Mouse (Mus musculus): ENCODE measurements around the gene Ppp1r35. TPM values are rescaled to one million over a fixed set of nuclear protein-coding genes. Genes with fewer than 3 reads are reported as not detected.

The Ppp1r35 gene
- polyA plus RNA-seq, 1 experiment: 47.7 TPM

DNA sequence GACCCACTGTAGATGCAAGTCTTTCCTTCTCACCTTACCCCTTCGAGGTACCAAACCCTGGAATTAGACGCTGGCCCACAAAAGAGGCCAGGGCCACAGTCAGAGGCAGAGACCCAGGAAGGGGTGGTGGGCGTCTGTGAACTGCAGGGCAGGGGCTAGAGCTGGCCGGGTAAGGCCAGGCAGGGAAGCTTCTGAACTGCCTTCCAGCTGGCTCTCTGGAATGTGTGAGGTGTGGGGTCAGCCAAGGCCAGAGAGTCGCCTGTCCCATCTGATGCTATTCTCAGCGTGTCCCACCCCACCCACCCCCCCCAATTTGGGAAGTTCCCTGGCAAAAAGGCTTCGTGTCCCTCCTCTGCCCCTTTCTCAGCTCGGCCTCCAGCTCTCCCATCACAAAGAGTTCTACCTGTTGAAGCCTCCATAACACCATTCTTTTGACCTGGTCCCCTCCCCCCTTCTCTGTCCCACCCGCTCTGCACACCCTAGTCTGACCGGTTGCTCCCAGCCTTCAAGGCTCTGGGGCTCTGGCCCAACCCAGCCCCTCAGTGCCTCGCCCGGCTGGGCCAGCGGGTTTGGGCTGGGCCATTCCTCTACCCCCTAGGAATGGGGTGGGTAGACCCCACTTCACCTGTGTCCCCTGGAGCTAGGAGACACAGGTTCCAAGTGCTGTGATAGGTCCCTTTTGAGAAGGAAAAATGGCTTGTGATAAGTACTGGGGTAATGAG is 25.4 kb upstream of the Ppp1r35 start:
- no peak for TF ChIP-seq POLR2A (IDR thresholded peaks at IDR 0.05; ENCODE audit: borderline replicate concordance, extremely low read depth, insufficient read depth, insufficient read length, poor library complexity, severe bottlenecking)
- DNase-seq (ENCODE audit: low read depth): no peak

DNA sequence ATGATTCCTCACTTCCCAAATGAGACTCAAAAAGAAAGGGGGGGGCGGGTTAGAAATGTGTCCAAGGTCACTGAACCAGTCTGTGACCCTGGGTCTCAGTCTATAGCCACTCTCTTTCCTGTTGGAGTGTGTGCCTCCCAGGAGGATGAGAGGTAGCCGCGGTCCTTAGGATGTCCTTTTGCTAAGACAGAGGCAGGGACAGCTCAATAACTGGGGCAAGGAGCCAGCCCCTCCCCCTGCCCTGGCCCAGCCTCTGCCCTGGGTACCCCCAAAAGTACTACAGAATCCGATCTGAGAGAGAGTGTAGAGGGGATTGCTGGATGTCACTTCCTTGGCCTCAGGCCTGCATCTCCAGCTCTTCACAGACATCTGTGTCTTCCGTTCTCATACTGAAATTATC is 23.2 kb upstream of the Ppp1r35 start:
- DNase-seq (ENCODE audit: low read depth): no peak
- TF ChIP-seq POLR2A (IDR thresholded peaks at IDR 0.05; ENCODE audit: borderline replicate concordance, extremely low read depth, insufficient read depth, insufficient read length, poor library complexity, severe bottlenecking) (no peak), CTCF (IDR thresholded peaks at IDR 0.05; ENCODE audit: borderline replicate concordance, extremely low read depth, insufficient read depth, insufficient read length) (no peak)

DNA sequence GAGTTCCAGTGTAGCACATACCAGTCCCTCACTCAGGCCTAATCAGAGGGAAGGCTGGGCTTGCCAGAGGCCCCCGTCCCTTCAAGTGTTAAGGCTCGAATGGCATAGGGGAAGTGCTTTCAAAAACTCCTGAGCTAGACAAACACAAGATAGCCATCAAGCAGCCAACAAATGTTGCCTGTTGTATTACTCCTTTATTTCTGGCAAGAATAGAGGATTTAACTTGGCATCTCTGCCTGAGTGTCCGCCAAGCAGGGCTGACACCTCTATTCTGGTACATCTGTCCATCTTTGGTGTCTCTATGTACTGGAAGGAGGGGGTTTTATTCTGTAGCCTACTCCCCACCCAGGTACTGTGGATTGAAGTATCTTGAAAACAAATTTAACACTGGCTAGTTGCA is 22.5 kb upstream of the Ppp1r35 start:
- peak; percentile 59 for DNase-seq (ENCODE audit: low read depth)
- no peak for TF ChIP-seq CTCF (IDR thresholded peaks at IDR 0.05; ENCODE audit: borderline replicate concordance, extremely low read depth, insufficient read depth, insufficient read length)
- no peak for TF ChIP-seq POLR2A (IDR thresholded peaks at IDR 0.05; ENCODE audit: borderline replicate concordance, extremely low read depth, insufficient read depth, insufficient read length, poor library complexity, severe bottlenecking)

DNA sequence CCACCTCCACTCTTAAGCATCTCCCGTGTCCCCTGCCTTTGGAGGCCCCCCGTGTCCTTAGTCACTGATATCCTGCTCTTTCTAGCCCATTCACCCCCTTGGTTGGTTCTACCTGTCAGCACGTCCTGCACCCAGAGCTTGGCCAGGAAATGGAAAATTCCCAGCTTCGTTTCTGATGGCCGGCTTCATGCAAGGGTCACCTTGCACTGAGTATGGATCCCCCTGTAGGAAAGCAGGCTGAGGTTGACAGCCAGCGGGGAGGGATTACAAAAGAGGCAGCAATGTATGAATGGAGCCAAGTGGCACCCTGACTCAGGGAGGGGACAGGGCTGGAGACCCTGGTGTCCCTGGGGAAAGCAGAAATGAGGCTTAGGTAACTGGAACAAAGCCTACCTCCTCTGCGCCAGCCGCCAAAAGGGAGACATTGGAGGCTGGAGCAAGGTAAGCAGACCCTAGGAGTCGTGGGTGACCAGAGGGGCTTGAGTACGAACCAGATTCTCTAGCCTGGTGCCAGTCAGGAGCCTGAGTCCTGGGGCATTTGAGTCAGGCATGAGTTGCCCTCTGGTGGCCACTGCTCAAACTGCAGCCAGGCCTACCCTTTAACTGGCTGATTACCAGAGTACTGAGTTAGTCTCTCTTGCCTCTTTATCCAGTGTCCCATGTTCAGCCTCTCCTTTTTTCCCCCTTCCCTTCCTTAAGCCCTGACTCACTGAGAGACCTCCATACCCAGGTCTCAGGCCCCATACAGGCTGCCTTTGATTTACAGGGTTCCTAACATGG is 21.6 kb upstream of the Ppp1r35 start:
- DNase-seq (ENCODE audit: low read depth): peak; percentile 92
- TF ChIP-seq CTCF (IDR thresholded peaks at IDR 0.05; ENCODE audit: borderline replicate concordance, extremely low read depth, insufficient read depth, insufficient read length) (peak; percentile 99), POLR2A (IDR thresholded peaks at IDR 0.05; ENCODE audit: borderline replicate concordance, extremely low read depth, insufficient read depth, insufficient read length, poor library complexity, severe bottlenecking) (no peak)

DNA sequence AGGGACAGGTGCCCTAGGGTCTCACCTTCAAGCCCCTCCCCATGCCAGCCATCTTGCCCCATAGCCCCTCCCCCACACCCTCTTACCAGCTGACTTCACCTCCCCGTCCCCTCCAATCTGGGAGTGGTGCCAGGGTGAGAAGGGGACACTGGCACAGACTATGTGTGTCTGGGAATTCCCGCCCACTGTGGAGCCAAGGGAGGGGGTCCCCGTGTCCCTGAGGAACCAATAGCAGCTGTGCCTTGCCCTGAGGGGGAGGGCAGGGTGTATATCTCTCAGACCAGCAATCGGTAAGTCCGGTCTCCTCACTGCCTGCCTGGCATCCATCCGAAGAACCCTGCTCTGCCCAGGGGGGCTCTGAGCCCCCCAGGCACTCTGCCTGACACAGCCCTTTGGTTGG is 20.8 kb upstream of the Ppp1r35 start:
- DNase-seq (ENCODE audit: low read depth): peak; percentile 93
- TF ChIP-seq POLR2A (IDR thresholded peaks at IDR 0.05; ENCODE audit: borderline replicate concordance, extremely low read depth, insufficient read depth, insufficient read length, poor library complexity, severe bottlenecking) (no peak), CTCF (IDR thresholded peaks at IDR 0.05; ENCODE audit: borderline replicate concordance, extremely low read depth, insufficient read depth, insufficient read length) (no peak)

DNA sequence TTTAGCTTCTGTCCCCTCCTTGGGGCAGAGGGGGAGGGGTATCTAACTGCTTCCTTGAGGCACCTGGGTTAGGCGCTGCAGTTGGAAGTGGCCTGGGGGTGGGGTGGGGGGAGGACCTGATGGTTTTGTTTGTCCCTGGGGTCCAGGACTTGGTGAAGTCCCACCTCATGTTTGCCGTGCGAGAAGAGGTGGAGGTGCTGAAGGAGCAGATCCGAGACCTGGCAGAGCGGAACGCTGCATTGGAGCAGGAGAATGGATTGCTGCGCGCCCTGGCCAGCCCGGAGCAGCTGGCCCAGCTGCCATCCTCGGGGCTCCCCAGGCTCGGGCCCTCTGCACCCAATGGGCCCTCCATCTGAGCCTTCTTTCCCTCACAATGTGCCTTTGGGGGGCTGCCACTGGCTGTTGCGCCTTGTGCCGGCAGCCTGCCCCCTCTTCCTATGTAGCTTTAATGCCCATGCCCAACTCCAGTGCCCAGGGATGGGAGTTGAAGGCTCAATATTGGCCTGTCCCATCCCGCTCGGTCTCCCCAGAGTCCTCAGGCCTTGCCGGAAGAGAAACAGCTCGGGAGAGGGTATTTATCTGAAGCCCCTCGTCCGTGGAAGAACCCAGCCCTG is 19.6 kb upstream of the Ppp1r35 start:
- DNase-seq (ENCODE audit: low read depth): no peak
- TF ChIP-seq POLR2A (IDR thresholded peaks at IDR 0.05; ENCODE audit: borderline replicate concordance, extremely low read depth, insufficient read depth, insufficient read length, poor library complexity, severe bottlenecking) (no peak), CTCF (IDR thresholded peaks at IDR 0.05; ENCODE audit: borderline replicate concordance, extremely low read depth, insufficient read depth, insufficient read length) (no peak)

DNA sequence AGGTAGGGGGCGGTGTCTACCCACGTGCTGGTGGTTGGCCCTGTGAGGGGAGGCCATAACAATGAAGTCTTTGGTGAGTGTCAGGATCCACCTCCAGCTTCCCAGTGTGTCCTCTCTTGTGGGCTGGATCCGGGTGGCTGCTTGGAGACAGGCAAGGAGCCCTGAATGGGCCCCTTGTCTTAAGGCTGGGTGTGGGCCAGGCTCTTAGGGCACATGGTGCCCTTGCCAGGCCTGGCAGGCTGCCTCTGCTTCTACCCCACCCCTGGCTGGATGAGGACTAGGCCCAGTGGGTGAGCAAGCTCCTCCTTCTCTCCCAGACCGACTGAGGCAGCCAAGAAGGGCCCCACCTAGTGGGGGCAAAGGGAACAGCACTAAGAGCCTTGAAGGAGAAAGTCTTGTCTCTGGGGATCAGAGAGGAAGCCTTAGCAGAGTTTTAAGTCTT is 18.7 kb upstream of the Ppp1r35 start:
- DNase-seq (ENCODE audit: low read depth): peak; percentile 97
- TF ChIP-seq CTCF (IDR thresholded peaks at IDR 0.05; ENCODE audit: borderline replicate concordance, extremely low read depth, insufficient read depth, insufficient read length): peak; percentile 83
- TF ChIP-seq POLR2A (IDR thresholded peaks at IDR 0.05; ENCODE audit: borderline replicate concordance, extremely low read depth, insufficient read depth, insufficient read length, poor library complexity, severe bottlenecking): no peak

DNA sequence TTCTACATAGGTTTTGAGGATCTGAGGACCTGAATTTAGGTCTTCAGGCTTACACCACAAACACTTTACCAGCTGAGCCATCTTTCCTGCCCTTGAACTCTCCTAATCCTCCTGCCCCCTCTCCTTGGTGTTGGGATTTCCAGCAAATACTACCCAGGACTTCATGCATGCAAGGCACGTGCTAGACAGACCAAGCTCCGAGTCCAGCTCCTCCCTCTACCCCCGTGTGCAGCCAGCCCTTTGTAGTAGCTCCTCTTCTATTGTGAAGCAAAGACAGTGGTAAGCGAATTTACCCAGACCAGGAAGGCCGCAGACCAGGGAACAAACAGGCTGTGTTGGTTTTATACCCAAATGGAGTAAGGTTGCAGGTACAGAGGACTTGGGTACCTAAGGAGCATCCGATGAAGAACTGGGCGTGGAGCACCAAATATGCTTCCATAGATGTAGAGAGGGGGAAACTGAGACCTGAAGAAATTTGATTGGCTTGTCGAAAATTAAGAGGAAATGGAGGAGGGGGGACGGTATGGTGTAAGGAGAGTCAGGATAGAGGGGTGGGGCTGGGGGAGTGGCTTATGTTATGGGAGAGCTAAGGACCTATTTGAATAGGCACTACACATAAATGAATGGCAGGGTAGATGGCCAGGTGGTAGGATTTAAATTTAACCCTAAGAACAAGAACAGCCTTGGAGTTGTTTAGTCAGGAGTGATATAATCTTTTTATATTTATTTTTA is 13.9 kb upstream of the Ppp1r35 start:
- no peak for TF ChIP-seq CTCF (IDR thresholded peaks at IDR 0.05; ENCODE audit: borderline replicate concordance, extremely low read depth, insufficient read depth, insufficient read length)
- TF ChIP-seq POLR2A (IDR thresholded peaks at IDR 0.05; ENCODE audit: borderline replicate concordance, extremely low read depth, insufficient read depth, insufficient read length, poor library complexity, severe bottlenecking): no peak
- no peak for DNase-seq (ENCODE audit: low read depth)

DNA sequence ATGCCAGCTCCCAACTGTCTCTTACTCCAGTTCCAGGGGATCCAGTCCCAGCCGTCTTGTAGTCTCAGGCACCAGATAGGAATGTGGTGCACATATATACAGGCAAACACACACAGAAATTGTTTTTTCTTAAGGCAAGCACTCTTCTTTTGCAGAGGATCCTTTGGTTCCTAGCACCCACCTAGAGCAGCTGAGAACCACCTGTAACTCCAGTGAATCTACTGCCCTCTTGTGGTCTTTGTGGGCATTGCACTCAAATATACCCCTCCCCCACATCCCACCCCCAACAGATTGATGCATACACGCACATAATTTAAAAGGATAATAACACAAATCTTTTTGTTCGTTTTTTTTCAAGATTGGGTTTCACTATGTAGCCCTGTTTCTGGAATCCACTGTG is 12.4 kb upstream of the Ppp1r35 start:
- DNase-seq (ENCODE audit: low read depth): no peak
- no peak for TF ChIP-seq POLR2A (IDR thresholded peaks at IDR 0.05; ENCODE audit: borderline replicate concordance, extremely low read depth, insufficient read depth, insufficient read length, poor library complexity, severe bottlenecking)
- TF ChIP-seq CTCF (IDR thresholded peaks at IDR 0.05; ENCODE audit: borderline replicate concordance, extremely low read depth, insufficient read depth, insufficient read length): peak; percentile 55; the same call in 1 of the 2 replicates

DNA sequence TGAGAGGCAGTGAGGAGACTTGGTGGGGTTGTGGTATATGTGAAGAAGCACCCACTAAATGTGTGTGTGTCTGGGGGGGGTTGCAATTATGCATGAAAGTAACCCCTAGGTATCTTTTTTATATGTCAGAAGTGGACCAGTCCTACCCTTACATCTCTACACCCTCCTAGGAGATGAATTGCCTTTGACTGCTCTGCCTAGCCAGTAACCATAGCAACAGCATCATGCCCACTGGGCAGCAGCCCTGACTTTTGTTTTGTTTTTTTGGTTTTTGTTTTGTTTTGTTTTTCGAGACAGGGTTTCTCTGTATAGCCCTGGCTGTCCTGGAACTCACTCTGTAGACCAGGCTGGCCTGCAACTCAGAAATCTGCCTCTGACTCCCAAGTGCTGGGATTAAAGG is 10.2 kb upstream of the Ppp1r35 start:
- no peak for DNase-seq (ENCODE audit: low read depth)

DNA sequence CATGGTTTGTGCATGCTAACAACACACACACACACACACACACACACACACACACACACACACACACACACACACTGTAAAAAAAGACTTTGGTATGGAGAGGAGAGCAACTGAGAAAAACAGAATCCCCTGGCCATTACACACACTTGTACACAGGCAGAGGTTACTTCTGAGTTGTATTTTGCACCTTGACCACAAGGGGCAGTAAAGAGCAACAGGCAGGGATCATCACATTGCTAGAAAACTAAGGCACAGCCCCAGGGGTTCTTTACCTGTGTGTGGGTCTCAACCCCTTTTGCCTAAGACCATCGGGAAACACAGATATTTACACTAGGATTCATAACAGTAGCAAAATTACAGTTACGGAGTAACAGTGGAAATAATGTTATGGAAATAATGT is 7.9 kb upstream of the Ppp1r35 start:
- peak; percentile 70 for DNase-seq (ENCODE audit: low read depth)
- TF ChIP-seq CTCF (IDR thresholded peaks at IDR 0.05; ENCODE audit: borderline replicate concordance, extremely low read depth, insufficient read depth, insufficient read length): peak; percentile 78; the same call in 1 of the 2 replicates
- no peak for TF ChIP-seq POLR2A (IDR thresholded peaks at IDR 0.05; ENCODE audit: borderline replicate concordance, extremely low read depth, insufficient read depth, insufficient read length, poor library complexity, severe bottlenecking)

More for the DNA sequence above, 10.2 kb upstream of the Ppp1r35 start:
- TF ChIP-seq CTCF (IDR thresholded peaks at IDR 0.05; ENCODE audit: borderline replicate concordance, extremely low read depth, insufficient read depth, insufficient read length) (no peak), POLR2A (IDR thresholded peaks at IDR 0.05; ENCODE audit: borderline replicate concordance, extremely low read depth, insufficient read depth, insufficient read length, poor library complexity, severe bottlenecking) (no peak)
